In the genomic region with DNA sequence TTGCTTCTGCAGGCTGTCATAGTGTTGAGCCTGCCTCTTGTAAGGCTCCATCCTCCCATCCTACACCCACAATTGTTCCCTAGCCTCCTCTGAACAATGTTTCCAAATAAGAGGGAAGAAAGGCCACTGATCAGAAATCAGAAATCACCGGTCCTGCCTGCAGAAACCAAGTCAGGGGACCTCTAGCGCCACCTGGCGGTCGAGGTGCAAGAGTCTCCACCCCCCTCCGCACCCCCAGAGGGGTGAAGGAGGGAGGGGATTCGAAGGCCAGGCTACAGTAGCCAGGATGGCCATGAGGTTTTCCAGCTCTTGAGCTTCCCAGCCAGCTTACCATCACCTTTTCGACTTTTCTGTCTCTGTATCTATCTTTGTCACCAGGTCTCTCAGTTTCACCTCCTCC, we compare ENCODE assay signal across 8 mouse cellular contexts. TPM values are rescaled to one million over a fixed set of nuclear protein-coding genes. Genes with fewer than 3 reads are reported as not detected.
DNase-seq lines count a peak whose midpoint lies in the region; ATAC-seq and TF ChIP-seq lines count a peak whose summit lies in the region.

No protein-coding gene starts in this region.

- TF ChIP-seq CTCF in small intestine, adult 2 months (IDR thresholded peaks at IDR 0.05; ENCODE audit: extremely low read depth, insufficient read length, insufficient replicate concordance, low read depth, low read length), result peak; percentile 98

- ATAC-seq in cerebellum, adult (ENCODE audit: insufficient number of reproducible peaks, low FRiP score, low TSS enrichment), result peak; percentile 52; the same call in 1 of the 2 replicates
- no peak for ATAC-seq in inflammation-experienced regulatory T-cells, adult 6 months

- WGBS in small intestine, adult 2 months, result 4% methylated on average over 7 of the region's 7 CpGs

- no peak for TF ChIP-seq POLR2A in small intestine, adult 2 months (IDR thresholded peaks at IDR 0.05; ENCODE audit: low read depth, low read length)

- H3K27me3 ChIP-seq in small intestine, adult 2 months (ENCODE audit: control insufficient read depth, insufficient read depth, low read length), result no peaks in the 10 kb centered on the region

- no peaks in the 10 kb centered on the region for H3K4me1 ChIP-seq in small intestine, adult 2 months (ENCODE audit: control insufficient read depth, insufficient read depth, insufficient read length, low read length)

- H3K27ac ChIP-seq in small intestine, adult 2 months (ENCODE audit: insufficient read depth, low read depth, low read length), result no peak overlapping the region

- no peaks in the 10 kb centered on the region for H3K36me3 ChIP-seq in small intestine, adult 2 months (ENCODE audit: control insufficient read depth, insufficient read depth, low read length)

- no peak overlapping the region for H3K4me3 ChIP-seq in small intestine, adult 2 months (ENCODE audit: low read depth, low read length)

- peak; percentile 57 for DNase-seq in CD4-positive helper T cell, adult 2 months (ENCODE audit: low read depth, low spot score)
- peak; percentile 56 for DNase-seq in ES-CJ7 (ENCODE audit: low read depth, low spot score)
- DNase-seq in frontal cortex, postnatal 36 days (ENCODE audit: low spot score in 2 of 2), result peak; percentile 66 to 73
- DNase-seq in kidney, postnatal 4 days, result peak; percentile 83 to 85
- peak; percentile 64 to 78 for DNase-seq in lung, postnatal 4 days

RNA-seq across cellular contexts. Expression of gene Tollip, which starts 6.6 kb away (rescaled TPM):
- 47.4 and 142 TPM in 2 replicates for polyA plus RNA-seq in small intestine, adult 2 months (2012; rRNA removed)
- polyA plus RNA-seq in inflammation-experienced regulatory T-cells, adult 6 months (2017; shearing (Covaris generic)), result 10 to 100 TPM; 22.0 to 25.8 (median 24.5) TPM

RNA-seq across cellular contexts. Expression of gene Brsk2, which starts 24.6 kb away (rescaled TPM):
- polyA plus RNA-seq in small intestine, adult 2 months (2012; rRNA removed), result 0.51 and 5.3 TPM in 2 replicates
- polyA plus RNA-seq in inflammation-experienced regulatory T-cells, adult 6 months (2017; shearing (Covaris generic)), result under 1 TPM; 0.34 to 0.75 (median 0.39) TPM
